Comparison of ENCODE assay signal across 8 mouse cellular contexts in genomic region chr13:54565594-54566345, GRCm38 (mm10). TPM values are rescaled to one million over a fixed set of nuclear protein-coding genes. Genes with fewer than 3 reads are reported as not detected.
DNase-seq lines count a peak whose midpoint lies in the region; ATAC-seq and TF ChIP-seq lines count a peak whose summit lies in the region.

No protein-coding gene starts in this region.

- peak overlapping the region; percentile 96 for H3K4me3 ChIP-seq in C2C12 (ENCODE audit: insufficient read depth, poor library complexity, severe bottlenecking)
- H3K4me3 ChIP-seq in embryonic facial prominence, embryonic 14.5 days (ENCODE audit: low read depth, low read length), result peak overlapping the region; percentile 97
- H3K4me3 ChIP-seq in heart, embryonic 16.5 days (ENCODE audit: low read length), result peak overlapping the region; percentile 66
- H3K4me3 ChIP-seq in lung, embryonic 14.5 days (ENCODE audit: low read depth, low read length), result peak overlapping the region; percentile 97

- H3K79me2 ChIP-seq in C2C12 (ENCODE audit: control insufficient read depth, insufficient read depth), result peaks cover 38% of the 10 kb centered on the region

- no peaks in the 10 kb centered on the region for H3K36me3 ChIP-seq in C2C12 (ENCODE audit: control insufficient read depth, insufficient read depth)
- H3K36me3 ChIP-seq in embryonic facial prominence, embryonic 14.5 days (ENCODE audit: control insufficient read depth, insufficient read depth, low read length), result peaks cover 18% of the 10 kb centered on the region
- H3K36me3 ChIP-seq in heart, embryonic 16.5 days (ENCODE audit: control insufficient read depth, insufficient read depth), result peaks cover 5% of the 10 kb centered on the region; the same call in 1 of the 2 replicates
- H3K36me3 ChIP-seq in lung, embryonic 14.5 days (ENCODE audit: insufficient read depth), result peaks cover 19% of the 10 kb centered on the region

- peak; percentile 5; the same call in 1 of the 2 replicates for ATAC-seq in embryonic facial prominence, embryonic 14.5 days (ENCODE audit: low read depth)
- peak; percentile 30; the same call in 1 of the 2 replicates for ATAC-seq in heart, embryonic 16.5 days (replicated peaks; ENCODE audit: extremely low read depth, insufficient read depth, low FRiP score)
- ATAC-seq in lung, embryonic 14.5 days (ENCODE audit: insufficient read depth), result peak; percentile 59; the same call in 1 of the 2 replicates

- 39% methylated on average over 8 of the region's 8 CpGs for WGBS in embryonic facial prominence, embryonic 14.5 days
- WGBS in heart, embryonic 16.5 days, result 45% methylated on average over 8 of the region's 8 CpGs
- WGBS in lung, embryonic 14.5 days, result 45% methylated on average over 8 of the region's 8 CpGs

- H3K9ac ChIP-seq in embryonic facial prominence, embryonic 14.5 days (ENCODE audit: low read depth, low read length), result no peak overlapping the region
- H3K9ac ChIP-seq in heart, embryonic 16.5 days (ENCODE audit: low read length), result peak overlapping the region; percentile 51
- H3K9ac ChIP-seq in lung, embryonic 14.5 days, result peak overlapping the region; percentile 94; the same call in 1 of the 2 replicates

- no peaks in the 10 kb centered on the region for H3K27me3 ChIP-seq in C2C12 (ENCODE audit: control insufficient read depth, insufficient read depth, insufficient read length)
- no peaks in the 10 kb centered on the region for H3K27me3 ChIP-seq in embryonic facial prominence, embryonic 14.5 days (replicated peaks; ENCODE audit: control insufficient read depth, insufficient read depth, low read length)
- no peaks in the 10 kb centered on the region for H3K27me3 ChIP-seq in heart, embryonic 16.5 days (ENCODE audit: control insufficient read depth, insufficient read depth, low read length)
- H3K27me3 ChIP-seq in lung, embryonic 14.5 days (ENCODE audit: insufficient read depth, low read length), result no peaks in the 10 kb centered on the region

- TF ChIP-seq CTCF in C2C12 (IDR thresholded peaks at IDR 0.05; ENCODE audit: control insufficient read depth, insufficient read depth, insufficient read length), result peak; percentile 29
- TF ChIP-seq CTCF in lung, embryonic 14.5 days (IDR thresholded peaks at IDR 0.05; ENCODE audit: low read depth), result peak; percentile 66

- peak overlapping the region; percentile 85 for H3K4me2 ChIP-seq in embryonic facial prominence, embryonic 14.5 days (ENCODE audit: low read depth, low read length)
- H3K4me2 ChIP-seq in heart, embryonic 16.5 days (ENCODE audit: low read depth, low read length), result peak overlapping the region; percentile 74
- peak overlapping the region; percentile 76 for H3K4me2 ChIP-seq in lung, embryonic 14.5 days

- H3K9me3 ChIP-seq in embryonic facial prominence, embryonic 14.5 days (ENCODE audit: control insufficient read depth, low read length), result no peaks in the 10 kb centered on the region
- no peaks in the 10 kb centered on the region for H3K9me3 ChIP-seq in heart, embryonic 16.5 days (replicated peaks; ENCODE audit: control insufficient read depth, low read length)
- no peaks in the 10 kb centered on the region for H3K9me3 ChIP-seq in lung, embryonic 14.5 days (ENCODE audit: low read depth, low read length)

- H3K27ac ChIP-seq in embryonic facial prominence, embryonic 14.5 days (replicated peaks; ENCODE audit: low read depth, low read length), result no peak overlapping the region
- peak overlapping the region; percentile 62 for H3K27ac ChIP-seq in heart, embryonic 16.5 days (ENCODE audit: low read length)
- peak overlapping the region; percentile 46; the same call in 1 of the 2 replicates for H3K27ac ChIP-seq in lung, embryonic 14.5 days (ENCODE audit: low read depth)

- H3ac ChIP-seq in C2C12 (ENCODE audit: control insufficient read depth, insufficient read length, low read depth), result no peak overlapping the region

- peaks cover 26% of the 10 kb centered on the region for H3K79me3 ChIP-seq in C2C12 (ENCODE audit: low read depth)

- no peaks in the 10 kb centered on the region for H3K4me1 ChIP-seq in embryonic facial prominence, embryonic 14.5 days (ENCODE audit: control insufficient read depth, insufficient read depth, low read length)
- peaks cover 7% of the 10 kb centered on the region for H3K4me1 ChIP-seq in heart, embryonic 16.5 days (ENCODE audit: control insufficient read depth, insufficient read depth, low read length)
- 0 out of 2 replicates have a peak, but pooled peaks cover 7% of the 10 kb centered on the region for H3K4me1 ChIP-seq in lung, embryonic 14.5 days (ENCODE audit: insufficient read depth)

- peak; percentile 73 for DNase-seq in NIH3T3 (ENCODE audit: low read depth)
- peak; percentile 51 for DNase-seq in embryonic facial prominence, embryonic 14.5 days (ENCODE audit: low spot score)
- DNase-seq in kidney, postnatal 25 days, result peak; percentile 74 to 89
- peak; percentile 67 for DNase-seq in lung, embryonic 14.5 days
- peak; percentile 70 for DNase-seq in retina, postnatal 1 day
- no peak for DNase-seq in adrenal gland, postnatal 4 days (ENCODE audit: low spot score in 2 of 2)

TF ChIP-seq in C2C12, 6 proteins besides CTCF, POLR2A, EP300 and RAD21:
- TF ChIP-seq CEBPB (IDR thresholded peaks at IDR 0.05; ENCODE audit: low read depth) (no peak), FOSL1 (IDR thresholded peaks at IDR 0.05; ENCODE audit: insufficient read depth, low read length, poor library complexity, severe bottlenecking) (no peak), MAX (IDR thresholded peaks at IDR 0.05) (no peak), MYOD1 (IDR thresholded peaks at IDR 0.05; ENCODE audit: control insufficient read depth, insufficient read length, low read depth) (no peak), MYOG (IDR thresholded peaks at IDR 0.05; ENCODE audit: control insufficient read depth, extremely low read depth, insufficient read length) (no peak), USF1 (IDR thresholded peaks at IDR 0.05; ENCODE audit: low read depth) (no peak)
TF ChIP-seq in C2C12: peak in this region for 0.

RNA-seq across cellular contexts. Expression of gene 4833439L19Rik, which starts 0.5 kb away (rescaled TPM):
- 62.8 TPM for polyA plus RNA-seq in C2C12 (2012; fragmentation: generic; extraction: Trizol)
- polyA plus RNA-seq in embryonic facial prominence, embryonic 14.5 days (2014; fragmentation: Nextera tagmentation; extraction: Ambion mirVana), result 124 and 134 TPM in 2 replicates
- polyA plus RNA-seq in heart, embryonic 16.5 days (2015; fragmentation: Nextera tagmentation; extraction: Ambion mirVana), result 136 and 137 TPM in 2 replicates
- 137 and 145 TPM in 2 replicates for polyA plus RNA-seq in lung, embryonic 14.5 days (2014; fragmentation: Nextera tagmentation; extraction: Ambion mirVana)
- total RNA-seq in adrenal gland, postnatal 4 days (2021), result 10 to 100 TPM; 78.0 to 89.7 TPM

RNA-seq across cellular contexts. Expression of gene Arl10, which starts 9.0 kb away (rescaled TPM):
- polyA plus RNA-seq in C2C12 (2012; fragmentation: generic; extraction: Trizol), result 24.8 TPM
- 18.8 and 22.1 TPM in 2 replicates for polyA plus RNA-seq in embryonic facial prominence, embryonic 14.5 days (2014; fragmentation: Nextera tagmentation; extraction: Ambion mirVana)
- polyA plus RNA-seq in heart, embryonic 16.5 days (2015; fragmentation: Nextera tagmentation; extraction: Ambion mirVana), result 15.9 and 19.4 TPM in 2 replicates
- 23.8 and 28.2 TPM in 2 replicates for polyA plus RNA-seq in lung, embryonic 14.5 days (2014; fragmentation: Nextera tagmentation; extraction: Ambion mirVana)
- total RNA-seq in adrenal gland, postnatal 4 days (2021), result 10 to 100 TPM; 43.9 to 44.2 TPM

RNA-seq across cellular contexts. Expression of gene Nop16, which starts 24.1 kb away (rescaled TPM):
- 87.4 TPM for polyA plus RNA-seq in C2C12 (2012; fragmentation: generic; extraction: Trizol)
- 42.7 and 51.6 TPM in 2 replicates for polyA plus RNA-seq in embryonic facial prominence, embryonic 14.5 days (2014; fragmentation: Nextera tagmentation; extraction: Ambion mirVana)
- polyA plus RNA-seq in heart, embryonic 16.5 days (2015; fragmentation: Nextera tagmentation; extraction: Ambion mirVana), result 55.0 and 56.7 TPM in 2 replicates
- polyA plus RNA-seq in lung, embryonic 14.5 days (2014; fragmentation: Nextera tagmentation; extraction: Ambion mirVana), result 70.2 and 84.2 TPM in 2 replicates
- 10 to 100 TPM; 40.0 to 41.7 TPM for total RNA-seq in adrenal gland, postnatal 4 days (2021)

RNA-seq across cellular contexts. Expression of gene Higd2a, which starts 24.2 kb away (rescaled TPM):
- polyA plus RNA-seq in C2C12 (2012; fragmentation: generic; extraction: Trizol), result 144 TPM
- polyA plus RNA-seq in embryonic facial prominence, embryonic 14.5 days (2014; fragmentation: Nextera tagmentation; extraction: Ambion mirVana), result 163 and 165 TPM in 2 replicates
- polyA plus RNA-seq in heart, embryonic 16.5 days (2015; fragmentation: Nextera tagmentation; extraction: Ambion mirVana), result 272 and 295 TPM in 2 replicates
- polyA plus RNA-seq in lung, embryonic 14.5 days (2014; fragmentation: Nextera tagmentation; extraction: Ambion mirVana), result 167 and 171 TPM in 2 replicates
- total RNA-seq in adrenal gland, postnatal 4 days (2021), result 100 to 1,000 TPM; 193 to 204 TPM

RNA-seq across cellular contexts. Expression of gene Cltb, which starts 45.4 kb away (rescaled TPM):
- 32.3 TPM for polyA plus RNA-seq in C2C12 (2012; fragmentation: generic; extraction: Trizol)
- 40.2 and 48.1 TPM in 2 replicates for polyA plus RNA-seq in embryonic facial prominence, embryonic 14.5 days (2014; fragmentation: Nextera tagmentation; extraction: Ambion mirVana)
- polyA plus RNA-seq in heart, embryonic 16.5 days (2015; fragmentation: Nextera tagmentation; extraction: Ambion mirVana), result 54.8 and 58.9 TPM in 2 replicates
- 32.2 and 34.1 TPM in 2 replicates for polyA plus RNA-seq in lung, embryonic 14.5 days (2014; fragmentation: Nextera tagmentation; extraction: Ambion mirVana)
- 10 to 100 TPM; 69.3 to 72.2 TPM for total RNA-seq in adrenal gland, postnatal 4 days (2021)

Comparison
In these comparisons a context has a peak if more than half of its experiments do, and no peak if none do; other contexts are left out.
1. DNase-seq: peak in NIH3T3 (single experiment), embryonic facial prominence, embryonic 14.5 days (single experiment), kidney, postnatal 25 days (2 of 2), lung, embryonic 14.5 days (single experiment) and retina, postnatal 1 day (single experiment); none in adrenal gland, postnatal 4 days (0 of 2).
2. ATAC-seq: peak in every context shown above with its lines; median percentile 59 in lung, embryonic 14.5 days; 30 in heart, embryonic 16.5 days; 5 in embryonic facial prominence, embryonic 14.5 days.
3. Peak in every context shown above with its lines, with median percentiles within 50 percentile points of each other: H3K4me3 ChIP-seq and H3K4me2 ChIP-seq.